Mouse (Mus musculus): ENCODE results near the gene Axdnd1.

- no peak for TF ChIP-seq CTCF (IDR thresholded peaks at IDR 0.05; ENCODE audit: extremely low read depth, insufficient read length, insufficient replicate concordance, low read depth, low read length)
- no peak for TF ChIP-seq POLR2A (IDR thresholded peaks at IDR 0.05; ENCODE audit: low read depth, low read length)
Measured at GRCm38 (mm10) chr1:156285541-156285896, 135.4 kb downstream of the Axdnd1 start.

Measured in small intestine, adult 2 months (tissue).